Mouse (Mus musculus) bone marrow, adult 2 months (tissue): ENCODE data around the gene Fam126a. TPM values are rescaled to one million over a fixed set of nuclear protein-coding genes. Genes with fewer than 3 reads are reported as not detected.
A peak's percentile ranks its signal among the peaks of the same experiment; 100 is the strongest.

Experiments
- H3K27ac ChIP-seq: fragments of 200-500 bp; 2 replicates; pipeline ENCODE4 v1.5.1; 2012; ENCODE audit warnings: low read depth, mild to moderate bottlenecking, control low read depth, inconsistent platforms, low read length; ENCODE audit not compliant: control insufficient read depth, poor library complexity, insufficient read depth
- H3K4me1 ChIP-seq: fragments of 200-500 bp; 2 replicates; pipeline ENCODE4 v1.6.1; 2011; ENCODE audit warnings: low read length; ENCODE audit not compliant: control insufficient read depth, insufficient read depth
- H3K4me3 ChIP-seq: fragments of 200-500 bp; replicated peaks from 2 replicates; pipeline ENCODE3; 2011; ENCODE audit warnings: mild to moderate bottlenecking, low read depth, low read length, control low read depth; ENCODE audit not compliant: control insufficient read depth
- CTCF ChIP-seq: fragments of 200-500 bp; IDR thresholded peaks from 2 replicates; pipeline ENCODE4 v1.5.1; 2011; ENCODE audit warnings: low read length, control low read depth; ENCODE audit not compliant: control insufficient read depth, insufficient read depth
- POLR2A ChIP-seq: fragments of 200-500 bp; IDR thresholded peaks from 2 replicates; pipeline ENCODE4 v1.6.1; 2011; ENCODE audit warnings: low read depth, mild to moderate bottlenecking, control low read depth, low read length, borderline replicate concordance; ENCODE audit not compliant: control insufficient read depth
- WGBS: fragments of 180-500 bp; shearing (Covaris S2); methylation state at CpG from one replicate; pipeline ENCODE4 v1.1.7; 2018; 5-methylcytosine and 5-hydroxymethylcytosine counted together
- polyA plus RNA-seq: library from polyadenylated mRNA; stranded (reverse); fragments of >200 nt; gene quantifications from 2 replicates; pipeline ENCODE4 v1.2.4, GENCODE M21; 2011; ENCODE audit warnings: low replicate concordance; ENCODE audit not compliant: missing spikeins, insufficient read depth, insufficient read length

Fam126a gene
- polyA plus RNA-seq, 1 experiment: 66.5 TPM

DNA sequence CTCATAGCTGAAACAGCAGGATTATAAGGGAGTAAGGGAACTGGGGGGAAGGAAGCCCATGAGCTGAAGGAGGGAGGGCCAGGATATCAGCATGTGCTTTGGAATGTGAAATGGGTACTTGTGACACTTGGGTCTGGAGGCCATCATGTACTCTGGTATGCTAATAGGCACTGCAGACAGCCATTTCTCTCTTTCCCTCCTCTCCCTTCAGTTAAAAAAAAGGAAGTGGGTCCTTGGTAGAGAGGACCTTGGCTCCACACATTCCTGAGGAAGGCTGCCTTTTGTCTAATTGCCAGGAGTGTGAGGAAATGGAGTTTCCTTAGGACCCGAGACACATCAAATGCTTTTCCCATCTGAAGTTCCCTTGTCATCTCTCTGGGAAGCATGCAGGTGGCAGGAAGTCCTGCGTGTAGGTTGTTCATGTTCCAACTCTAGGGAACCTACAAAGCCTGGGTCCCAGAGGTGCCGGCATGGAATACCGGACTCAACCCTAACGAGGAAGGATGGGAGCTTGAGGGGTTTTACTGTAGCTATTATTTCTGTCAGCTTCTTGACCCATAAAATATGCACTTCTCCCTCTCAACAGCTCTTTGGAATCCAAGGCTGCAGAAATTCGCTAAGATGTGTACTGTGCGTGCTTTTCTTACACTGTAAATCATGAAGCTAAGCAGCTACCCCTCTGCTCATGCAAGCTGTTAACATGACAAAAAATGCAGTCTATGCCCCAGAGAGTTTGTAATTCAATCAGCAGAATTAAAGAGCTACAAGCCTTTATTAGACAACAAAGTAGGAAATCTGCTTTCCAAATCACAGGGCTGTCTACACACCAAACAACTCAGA, 110.4 kb downstream of the Fam126a start:
- Histone ChIP-seq H3K27ac (no peak overlapping the region), H3K4me1 (peaks cover 1% of the 10 kb centered on the region; the same call in 1 of the 2 replicates), H3K4me3 (no peak overlapping the region)
- TF ChIP-seq CTCF (no peak), POLR2A (no peak)
- WGBS: 75% methylated on average over 7 of the region's 7 CpGs

DNA sequence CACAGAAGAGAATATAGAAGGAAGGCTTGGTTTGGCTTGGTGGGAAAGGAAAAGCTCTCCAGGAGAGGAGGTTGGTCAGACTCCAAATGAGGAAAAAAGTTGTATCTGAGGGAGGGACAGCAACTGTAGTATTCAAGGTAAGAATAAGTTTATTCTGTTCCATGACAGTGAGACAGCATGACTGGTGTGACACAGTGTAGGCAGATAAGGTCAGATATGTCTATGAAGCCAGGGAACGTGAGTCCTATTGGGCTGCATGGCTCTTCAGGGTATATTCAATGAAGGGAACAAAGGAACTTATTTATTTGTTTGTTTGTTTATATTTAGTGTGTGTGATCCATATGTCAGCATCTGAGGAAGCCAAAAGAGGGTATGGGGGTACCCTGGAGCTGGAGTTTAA, 113.2 kb downstream of the Fam126a start:
- no peak for TF ChIP-seq POLR2A
- TF ChIP-seq CTCF: no peak
- WGBS: 68% methylated on average over 1 of the region's 1 CpGs
- no peaks in the 10 kb centered on the region for H3K4me1 ChIP-seq
- no peak overlapping the region for H3K27ac ChIP-seq
- no peak overlapping the region for H3K4me3 ChIP-seq

DNA sequence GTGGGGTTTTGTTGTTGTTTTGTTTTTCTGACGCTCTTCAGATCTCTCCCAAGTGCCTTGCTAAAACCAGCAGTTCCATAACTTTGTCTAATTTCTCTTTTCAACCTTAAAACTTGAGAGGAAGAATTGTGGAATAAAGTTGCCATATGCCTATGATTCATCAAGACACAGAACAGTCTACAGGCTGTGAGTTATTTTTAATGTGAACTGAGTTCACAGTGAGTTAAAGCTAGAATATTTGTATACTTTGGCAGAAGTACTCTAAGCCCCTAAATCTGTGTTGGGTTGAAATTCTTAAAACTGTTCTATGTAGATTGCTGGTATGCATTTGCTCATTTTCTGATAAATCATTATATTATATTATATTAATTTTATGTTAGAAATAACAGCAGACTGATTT, 118.9 kb downstream of the Fam126a start:
- no peak overlapping the region for H3K4me3 ChIP-seq
- H3K4me1 ChIP-seq: no peaks in the 10 kb centered on the region
- H3K27ac ChIP-seq: no peak overlapping the region
- 94% methylated on average over 1 of the region's 1 CpGs for WGBS
- TF ChIP-seq CTCF (no peak), POLR2A (no peak)

DNA sequence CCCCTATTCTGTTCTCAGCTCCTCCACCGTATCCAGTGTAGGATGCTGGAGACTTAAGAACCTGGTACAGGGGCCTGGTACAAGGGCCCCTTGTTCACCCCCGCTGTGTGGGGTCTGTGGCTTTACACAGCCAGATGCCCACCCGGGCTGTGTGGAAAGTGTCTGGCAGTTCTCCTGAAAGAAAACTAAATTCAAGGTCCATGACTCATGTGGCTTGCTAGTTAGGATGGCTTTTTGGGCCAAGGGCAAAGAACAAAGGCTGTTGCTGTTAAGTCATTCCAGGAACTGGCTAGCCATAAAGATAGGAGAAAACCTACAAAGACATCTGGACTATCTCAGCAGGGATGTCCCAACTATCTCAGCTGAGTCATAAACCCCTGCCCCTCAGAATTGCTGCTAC, 121.2 kb downstream of the Fam126a start:
- H3K27ac ChIP-seq: no peak overlapping the region
- WGBS: 83% methylated on average over 3 of the region's 3 CpGs
- no peak overlapping the region for H3K4me3 ChIP-seq
- no peaks in the 10 kb centered on the region for H3K4me1 ChIP-seq
- TF ChIP-seq POLR2A (no peak), CTCF (no peak)

DNA sequence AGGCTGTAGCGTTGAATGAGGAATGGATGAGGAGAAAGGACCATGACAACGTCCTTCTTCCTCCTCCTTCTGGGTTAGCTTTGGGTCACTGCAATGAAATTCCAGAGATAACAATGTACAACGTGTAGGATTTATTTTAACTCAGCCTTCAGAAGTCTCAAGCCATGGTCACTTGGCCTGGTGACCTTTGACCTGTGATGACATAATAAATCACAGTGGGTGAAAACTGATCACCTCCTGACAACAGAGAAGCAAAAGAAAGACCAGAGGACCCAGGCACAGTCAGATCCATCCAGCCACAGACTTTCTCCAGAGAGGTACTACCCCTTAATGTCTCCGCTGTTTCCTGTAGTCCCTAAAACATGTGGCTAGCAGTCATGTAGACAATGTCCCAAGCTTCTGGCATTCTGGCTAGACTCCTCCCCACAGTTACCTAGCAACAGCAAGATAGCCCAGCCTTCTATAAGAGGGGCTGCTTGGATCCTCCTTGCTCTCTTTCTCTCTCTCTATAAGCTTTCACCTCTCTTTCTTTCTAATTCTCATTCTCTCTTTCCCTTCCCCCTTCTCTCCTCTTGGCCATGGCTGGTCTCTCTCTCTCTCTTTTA, 121.9 kb downstream of the Fam126a start:
- 71% methylated on average over 4 of the region's 4 CpGs for WGBS

DNA sequence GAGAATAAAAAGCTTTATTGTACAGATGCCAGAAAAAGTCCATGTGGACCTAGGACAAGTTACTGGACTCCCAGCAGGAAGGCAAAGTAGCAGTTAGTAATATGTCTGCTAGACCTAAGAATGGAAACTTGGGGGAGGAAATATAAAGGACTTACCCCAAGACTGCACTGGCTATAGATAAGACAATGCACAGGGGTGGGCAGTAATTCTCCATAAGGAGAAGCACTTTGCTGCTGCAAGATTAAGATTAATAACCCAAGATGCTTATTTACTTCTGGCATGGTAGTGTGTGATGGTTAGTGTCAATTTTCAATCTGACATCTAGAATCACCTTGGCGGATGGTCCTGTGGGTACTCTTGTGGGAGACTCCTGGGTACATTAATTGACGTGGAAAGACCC, 128.3 kb downstream of the Fam126a start:
- H3K27ac ChIP-seq: no peak overlapping the region
- TF ChIP-seq CTCF: no peak
- TF ChIP-seq POLR2A: no peak
- H3K4me1 ChIP-seq: no peaks in the 10 kb centered on the region
- 83% methylated on average over 2 of the region's 2 CpGs for WGBS
- H3K4me3 ChIP-seq: no peak overlapping the region

More for the DNA sequence above, 121.9 kb downstream of the Fam126a start:
- Histone ChIP-seq H3K4me1 (no peaks in the 10 kb centered on the region), H3K27ac (no peak overlapping the region), H3K4me3 (no peak overlapping the region)
- no peak for TF ChIP-seq POLR2A
- TF ChIP-seq CTCF: no peak

DNA sequence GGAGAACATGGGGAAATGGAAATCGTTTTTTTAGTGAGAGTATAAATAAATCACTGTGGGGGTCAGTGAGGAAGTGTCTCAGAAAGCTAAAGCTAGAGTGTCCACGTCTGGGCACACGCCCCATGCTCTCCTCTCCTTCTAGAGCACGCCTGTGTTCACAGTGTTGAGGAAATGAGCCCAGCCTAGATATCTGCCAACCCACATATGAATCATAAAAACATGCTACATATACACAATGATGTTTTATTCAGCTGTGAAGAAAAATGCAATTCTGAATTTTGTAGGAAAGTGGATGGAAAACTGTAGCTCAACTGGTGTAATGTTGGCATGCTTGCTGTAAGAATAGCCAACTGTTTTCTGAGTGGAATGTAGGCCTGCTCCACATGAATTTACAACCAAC, 130.3 kb downstream of the Fam126a start:
- Histone ChIP-seq H3K4me1 (no peaks in the 10 kb centered on the region), H3K4me3 (no peak overlapping the region), H3K27ac (no peak overlapping the region)
- TF ChIP-seq POLR2A: no peak
- TF ChIP-seq CTCF: no peak
- 69% methylated on average over 4 of the region's 4 CpGs for whole genome bisulfite sequencing

DNA sequence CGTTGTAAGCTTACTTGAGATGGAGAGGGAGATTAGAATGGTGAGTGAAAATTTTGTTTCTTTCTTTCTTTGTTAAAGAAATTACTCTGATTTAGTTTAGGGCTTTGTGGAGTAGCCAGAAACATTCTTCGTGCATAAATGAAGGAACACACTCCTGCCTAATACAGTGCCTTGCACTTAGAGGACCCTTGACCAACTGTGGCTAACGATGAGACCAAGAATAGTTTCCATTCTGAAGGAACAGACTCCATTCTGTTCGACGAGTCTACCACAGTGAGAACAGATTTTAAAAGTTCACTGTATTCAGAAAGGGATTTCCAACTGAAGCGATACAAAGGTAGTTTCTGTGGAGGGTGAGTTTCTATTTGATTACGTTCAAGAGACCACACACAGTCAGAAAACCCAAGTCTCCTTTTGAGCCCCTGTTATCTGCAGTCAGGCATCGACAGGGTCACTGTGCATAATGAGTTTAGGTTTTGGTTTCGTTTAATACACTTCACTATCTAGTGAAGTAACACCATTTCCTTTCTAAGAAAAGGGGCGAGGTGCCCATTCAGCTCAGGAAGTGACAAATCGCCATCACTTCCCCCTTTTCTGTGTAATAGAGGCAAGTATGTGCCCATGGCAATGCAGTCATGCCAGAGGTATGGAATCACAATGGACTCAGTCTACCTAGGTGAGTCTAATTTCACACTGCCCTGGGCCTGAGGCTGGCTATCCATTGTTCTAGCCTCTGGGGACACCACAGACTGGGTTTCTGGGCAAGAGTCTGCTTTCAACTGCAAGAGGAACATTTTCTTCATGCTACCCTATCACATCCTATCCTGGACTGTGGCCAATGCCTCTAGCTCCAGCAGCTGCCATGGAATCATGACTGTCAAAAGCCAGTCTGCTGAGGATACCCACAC, 136.4 kb downstream of the Fam126a start:
- Histone ChIP-seq H3K4me3 (peak overlapping the region; percentile 44), H3K27ac (peak overlapping the region; percentile 21; the same call in 1 of the 2 replicates), H3K4me1 (peaks cover 4% of the 10 kb centered on the region)
- TF ChIP-seq CTCF (no peak), POLR2A (no peak)
- 9% methylated on average over 11 of the region's 11 CpGs for WGBS
